In the genomic region with DNA sequence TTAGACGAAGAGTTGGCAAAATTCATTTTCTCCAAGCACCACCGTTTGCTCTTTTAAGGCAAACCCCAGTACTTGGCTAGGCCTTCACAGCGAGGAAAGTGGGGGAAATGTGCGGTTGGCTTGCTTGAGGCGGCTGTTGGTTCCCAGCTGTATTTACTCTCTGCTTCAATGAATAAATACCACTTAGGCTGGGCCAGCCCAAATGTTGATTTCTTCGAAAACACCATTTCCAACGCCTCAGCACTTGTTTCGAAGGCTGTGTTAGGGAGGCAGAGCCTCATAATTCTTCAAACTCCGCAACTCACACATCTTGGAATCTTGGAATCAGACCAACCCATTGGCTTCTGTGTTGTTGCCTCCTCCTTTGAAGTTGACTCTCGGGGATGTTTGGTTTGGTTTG, we compare ENCODE assay signal across 17 mouse cellular contexts. TPM values are rescaled to one million over a fixed set of nuclear protein-coding genes. Genes with fewer than 3 reads are reported as not detected.
A peak's percentile ranks its signal among the peaks of the same experiment; 100 is the strongest.
DNase-seq lines count a peak whose midpoint lies in the region; ATAC-seq lines count a peak whose summit lies in the region.
"Had no signal": no experiment of that assay in that cellular context is flagged by ENCODE, and none has a peak within 500 bp of the region (broad histone marks: within the 10 kb centered on the region; RNA-seq: fewer than 3 reads in every experiment).

No protein-coding gene starts in this region.

- no peak overlapping the region for H3K27ac ChIP-seq in forebrain, embryonic 16.5 days (ENCODE audit: low read length)
- H3K27ac ChIP-seq: heart, embryonic 15.5 days; hindbrain, embryonic 15.5 days had no signal

- no peak overlapping the region for H3K4me2 ChIP-seq in forebrain, embryonic 16.5 days (ENCODE audit: low read length)
- H3K4me2 ChIP-seq: heart, embryonic 15.5 days; hindbrain, embryonic 15.5 days had no signal

- peak; percentile 3 to 12 for DNase-seq in left cerebral cortex, adult 9 months (ENCODE audit: low spot score in 2 of 2)
- DNase-seq in left cerebral cortex, adult 8-10 months (ENCODE audit: low spot score in 2 of 2): no peak
- DNase-seq in layer of hippocampus, adult 9-10 months (ENCODE audit: low spot score): peak; percentile 4
- DNase-seq in lung, postnatal 4 days: peak; percentile 47 to 68
- no peak for DNase-seq in frontal cortex, postnatal 10 days (ENCODE audit: low spot score in 2 of 2)
- no peak for DNase-seq in T-cell, adult 2 months (ENCODE audit: low spot score)
- DNase-seq: adrenal gland, postnatal 10 days; cerebellum, adult 11 months; gastrocnemius, postnatal 25 days; liver, postnatal 0 days had no signal

- 40% methylated on average over 10 of the region's 10 CpGs for WGBS in forebrain, embryonic 16.5 days

- H3K36me3 ChIP-seq in forebrain, embryonic 16.5 days (ENCODE audit: control insufficient read depth, insufficient read depth): no peaks in the 10 kb centered on the region
- H3K36me3 ChIP-seq: heart, embryonic 15.5 days; hindbrain, embryonic 15.5 days had no signal

- H3K27me3 ChIP-seq in forebrain, embryonic 16.5 days (replicated peaks; ENCODE audit: control insufficient read depth, insufficient read depth, low read length): no peaks in the 10 kb centered on the region
- H3K27me3 ChIP-seq: CH12.LX; heart, embryonic 15.5 days; hindbrain, embryonic 15.5 days had no signal

- H3K4me1 ChIP-seq in forebrain, embryonic 16.5 days (replicated peaks; ENCODE audit: control insufficient read depth, insufficient read depth, low read length): peaks cover 6% of the 10 kb centered on the region
- H3K4me1 ChIP-seq: heart, embryonic 15.5 days; hindbrain, embryonic 15.5 days had no signal

- H3K4me3 ChIP-seq in forebrain, embryonic 16.5 days (replicated peaks; ENCODE audit: low read length): no peak overlapping the region
- H3K4me3 ChIP-seq: heart, embryonic 15.5 days; hindbrain, embryonic 15.5 days had no signal

- ATAC-seq in forebrain, embryonic 16.5 days: peak; percentile 81
- ATAC-seq: liver, postnatal 0 days had no signal

- no peak overlapping the region for H3K9ac ChIP-seq in forebrain, embryonic 16.5 days (replicated peaks; ENCODE audit: low read depth, low read length)
- H3K9ac ChIP-seq: heart, embryonic 15.5 days; hindbrain, embryonic 15.5 days; liver, postnatal 0 days had no signal

- no peaks in the 10 kb centered on the region for H3K9me3 ChIP-seq in forebrain, embryonic 16.5 days (ENCODE audit: control insufficient read depth, low read length)
- H3K9me3 ChIP-seq: heart, embryonic 15.5 days; hindbrain, embryonic 15.5 days had no signal

RNA-seq across cellular contexts. Expression of gene Kctd19, which starts 6.9 kb away (rescaled TPM):
- not detected for total RNA-seq in left cerebral cortex, adult 8-10 months (2022)
- polyA plus RNA-seq in forebrain, embryonic 16.5 days (2015; fragmentation: Nextera tagmentation; extraction: Ambion mirVana): not detected in 2 replicates
- total RNA-seq: gastrocnemius, postnatal 25 days; monocyte, adult 5-6 weeks had no signal
- polyA plus RNA-seq: hindbrain, embryonic 15.5 days; kidney, embryonic 14.5 days; limb, embryonic 11.5 days; liver, postnatal 0 days had no signal

RNA-seq across cellular contexts. Expression of gene Lrrc36, which starts 7.0 kb away (rescaled TPM):
- under 1 TPM; 0.40 to 0.82 (median 0.62) TPM for total RNA-seq in left cerebral cortex, adult 8-10 months (2022)
- polyA plus RNA-seq in forebrain, embryonic 16.5 days (2015; fragmentation: Nextera tagmentation; extraction: Ambion mirVana): 0.37 and 0.80 TPM in 2 replicates
- total RNA-seq: monocyte, adult 5-6 weeks had no signal
- polyA plus RNA-seq: kidney, embryonic 14.5 days; limb, embryonic 11.5 days had no signal

RNA-seq across cellular contexts. Expression of gene Plekhg4, which starts 33.3 kb away (rescaled TPM):
- 1 to 10 TPM; 1.3 to 2.5 (median 1.6) TPM for total RNA-seq in left cerebral cortex, adult 8-10 months (2022)
- 1.3 and 1.9 TPM in 2 replicates for polyA plus RNA-seq in forebrain, embryonic 16.5 days (2015; fragmentation: Nextera tagmentation; extraction: Ambion mirVana)
- total RNA-seq: monocyte, adult 5-6 weeks had no signal
- polyA plus RNA-seq: liver, postnatal 0 days had no signal

RNA-seq across cellular contexts. Expression of gene Slc9a5, which starts 57.8 kb away (rescaled TPM):
- total RNA-seq in left cerebral cortex, adult 8-10 months (2022): 10 to 100 TPM; 28.9 to 30.7 (median 29.7) TPM
- polyA plus RNA-seq in forebrain, embryonic 16.5 days (2015; fragmentation: Nextera tagmentation; extraction: Ambion mirVana): 6.3 and 10.3 TPM in 2 replicates
- total RNA-seq: monocyte, adult 5-6 weeks had no signal

RNA-seq across cellular contexts. Expression of gene Fhod1, which starts 58.7 kb away (rescaled TPM):
- 1 to 10 TPM; 2.5 to 5.2 (median 4.0) TPM for total RNA-seq in left cerebral cortex, adult 8-10 months (2022)
- 0.43 and 1.2 TPM in 2 replicates for polyA plus RNA-seq in forebrain, embryonic 16.5 days (2015; fragmentation: Nextera tagmentation; extraction: Ambion mirVana)

Comparison
In these comparisons a context has a peak if more than half of its experiments do, and no peak if none do; other contexts are left out.
1. DNase-seq: peak in left cerebral cortex, adult 9 months (2 of 2), layer of hippocampus, adult 9-10 months (single experiment) and lung, postnatal 4 days (2 of 2); none in left cerebral cortex, adult 8-10 months (0 of 2), frontal cortex, postnatal 10 days (0 of 2) and T-cell, adult 2 months (single experiment).